Mouse (Mus musculus) E14TG2a.4 (cell line): ENCODE measurements around the gene Sgsh.

Source experiments
- CTCF ChIP-seq: conservative IDR thresholded peaks from 2 replicates; pipeline ENCODE4 v1.5.1; 2014; ENCODE audit warnings: low read length
- NANOG ChIP-seq: IDR thresholded peaks from 2 replicates; pipeline ENCODE4 v1.6.1; 2014; ENCODE audit warnings: borderline replicate concordance, low read length, mixed read lengths
- POU5F1 ChIP-seq: IDR thresholded peaks from 2 replicates; pipeline ENCODE4 v1.6.1; 2014; ENCODE audit warnings: low read length, borderline replicate concordance

GRCm38 (mm10) chr11:119392800-119393482, 37.6 kb upstream of the Sgsh start, which contains the start of gene Rnf213:
- TF ChIP-seq CTCF: no peak
- no peak for TF ChIP-seq POU5F1
- no peak for TF ChIP-seq NANOG
